Comparison of ENCODE assay signal across 9 mouse cellular contexts in the genomic region with DNA sequence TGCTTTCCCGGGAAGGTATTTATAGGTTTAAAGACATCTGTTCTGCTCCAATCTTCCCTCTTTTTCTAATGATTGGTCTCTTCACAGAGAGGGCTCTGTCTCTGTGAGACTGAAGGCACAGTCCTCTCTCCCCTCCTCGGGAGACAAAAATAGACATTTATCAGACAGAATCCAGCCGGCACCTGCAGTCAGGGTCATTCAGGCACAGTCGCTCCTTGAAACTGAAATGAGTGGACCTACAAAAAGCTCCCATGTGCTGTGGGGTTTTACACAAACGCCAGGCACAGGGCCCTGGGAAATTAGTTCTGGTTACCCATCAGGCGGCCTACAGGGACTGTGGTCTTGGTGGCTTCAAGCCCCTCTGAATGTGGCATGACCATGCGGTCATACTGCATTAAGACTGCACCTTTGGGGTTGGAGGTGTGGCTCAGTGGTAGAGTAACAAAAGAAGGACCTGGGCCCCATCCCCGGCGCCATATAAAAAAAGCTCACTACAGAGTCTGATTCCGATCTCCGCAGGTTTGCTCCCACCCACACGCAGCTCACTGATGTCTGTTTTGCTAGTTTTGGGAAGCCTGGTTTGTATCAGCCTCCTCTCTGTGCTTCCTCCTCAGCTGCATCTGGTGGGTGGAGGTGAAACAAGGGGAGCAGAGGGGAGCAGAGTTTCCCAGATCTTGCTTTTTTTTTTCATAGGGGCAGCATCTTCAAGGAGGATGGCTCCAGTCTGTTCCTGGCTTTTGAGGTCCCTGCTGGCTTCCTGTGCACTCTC. TPM values are rescaled to one million over a fixed set of nuclear protein-coding genes. Genes with fewer than 3 reads are reported as not detected.
DNase-seq lines count a peak whose midpoint lies in the region; ATAC-seq and TF ChIP-seq lines count a peak whose summit lies in the region.
"Had no signal": no experiment of that assay in that cellular context is flagged by ENCODE, and none has a peak within 500 bp of the region (broad histone marks: within the 10 kb centered on the region; RNA-seq: fewer than 3 reads in every experiment).

No protein-coding gene starts in this region.

- peaks cover 15% of the 10 kb centered on the region; the same call in 1 of the 2 replicates for H3K4me1 ChIP-seq in forebrain, embryonic 11.5 days (replicated peaks; ENCODE audit: control insufficient read depth, insufficient read depth, low read length)
- peaks cover 56% of the 10 kb centered on the region for H3K4me1 ChIP-seq in neural tube, embryonic 13.5 days (replicated peaks)

- H3K27ac ChIP-seq in left cerebral cortex, adult 2 months = peak overlapping the region; percentile 72
- peak overlapping the region; percentile 37; the same call in 1 of the 2 replicates for H3K27ac ChIP-seq in forebrain, embryonic 11.5 days (ENCODE audit: low read depth, low read length)
- no peak overlapping the region; the same call in 1 of the 2 replicates for H3K27ac ChIP-seq in neural tube, embryonic 13.5 days (replicated peaks)

- H3K4me3 ChIP-seq in left cerebral cortex, adult 2 months = no peak overlapping the region
- no peak overlapping the region for H3K4me3 ChIP-seq in forebrain, embryonic 11.5 days (ENCODE audit: low read depth, low read length)
- no peak overlapping the region for H3K4me3 ChIP-seq in neural tube, embryonic 13.5 days

- intact Hi-C loops in left cerebral cortex, adult 2 months (cut with DNase I) = loop anchor here (2.0 kb wide), 2 partner anchors 13 to 121 kb away; partner anchors contain the start of gene Ttyh3
- intact Hi-C loops in left cerebral cortex, postnatal 4 days (cut with DNase I) = no loop called here

- peak; percentile 21 for DNase-seq in CD4-positive, CD25-positive, alpha-beta regulatory T cell, adult 2 months (ENCODE audit: low read depth, low spot score)
- peak; percentile 55 to 56 for DNase-seq in left cerebral cortex, adult 2 months (ENCODE audit: extremely low spot score in 1 of 2, low spot score in 2 of 2)
- no peak for DNase-seq in left cerebral cortex, postnatal 4 days
- DNase-seq in forebrain, embryonic 11.5 days (ENCODE audit: low spot score) = no peak
- DNase-seq in lung, postnatal 36 days = no peak
- no peak for DNase-seq in cerebellum, postnatal 14 days
- DNase-seq: cerebellum, adult 8-10 months had no signal

- ATAC-seq in CD4-positive, CD25-positive, alpha-beta regulatory T cell, adult 4 months = no peak
- ATAC-seq in forebrain, embryonic 11.5 days (replicated peaks; ENCODE audit: low FRiP score) = no peak
- ATAC-seq in neural tube, embryonic 13.5 days (ENCODE audit: low read depth) = no peak

- no peak for TF ChIP-seq CTCF in left cerebral cortex, adult 2 months (IDR thresholded peaks at IDR 0.05)

- 71% methylated on average over 12 of the region's 12 CpGs for WGBS in forebrain, embryonic 11.5 days
- 53% methylated on average over 12 of the region's 12 CpGs for WGBS in neural tube, embryonic 13.5 days

- no peak overlapping the region for H3K9ac ChIP-seq in forebrain, embryonic 11.5 days (ENCODE audit: low read length)
- peak overlapping the region; percentile 6; the same call in 1 of the 2 replicates for H3K9ac ChIP-seq in neural tube, embryonic 13.5 days

- H3K4me2 ChIP-seq in forebrain, embryonic 11.5 days (ENCODE audit: low read depth, low read length, severe bottlenecking) = no peak overlapping the region
- H3K4me2 ChIP-seq in neural tube, embryonic 13.5 days = no peak overlapping the region

- H3K9me3 ChIP-seq in forebrain, embryonic 11.5 days (ENCODE audit: control insufficient read depth, low read length) = no peaks in the 10 kb centered on the region
- no peaks in the 10 kb centered on the region for H3K9me3 ChIP-seq in neural tube, embryonic 13.5 days

- no peaks in the 10 kb centered on the region for H3K36me3 ChIP-seq in forebrain, embryonic 11.5 days (ENCODE audit: control insufficient read depth, insufficient read depth, low read length)
- peaks cover 22% of the 10 kb centered on the region for H3K36me3 ChIP-seq in neural tube, embryonic 13.5 days

- no peaks in the 10 kb centered on the region for H3K27me3 ChIP-seq in forebrain, embryonic 11.5 days (ENCODE audit: control insufficient read depth, insufficient read depth, low read length)
- no peaks in the 10 kb centered on the region for H3K27me3 ChIP-seq in neural tube, embryonic 13.5 days

RNA-seq across cellular contexts. Expression of gene Ttyh3, which starts 13.2 kb away (rescaled TPM):
- polyA plus RNA-seq in CD4-positive, CD25-positive, alpha-beta regulatory T cell, adult 4 months (2017; shearing (Covaris generic)) = 1 to 10 TPM; 4.9 to 6.7 TPM
- 100 to 1,000 TPM; 244 to 247 TPM for total RNA-seq in left cerebral cortex, adult 2 months (2021)
- 100 to 1,000 TPM; 382 to 395 TPM for total RNA-seq in left cerebral cortex, postnatal 4 days (2021)
- 83.3 and 91.5 TPM in 2 replicates for polyA plus RNA-seq in forebrain, embryonic 11.5 days (2014; fragmentation: Nextera tagmentation; extraction: Ambion mirVana)
- polyA plus RNA-seq in neural tube, embryonic 13.5 days (2015; fragmentation: Nextera tagmentation; extraction: Ambion mirVana) = 68.5 and 72.3 TPM in 2 replicates

RNA-seq across cellular contexts. Expression of gene Iqce, which starts 40.1 kb away (rescaled TPM):
- polyA plus RNA-seq in CD4-positive, CD25-positive, alpha-beta regulatory T cell, adult 4 months (2017; shearing (Covaris generic)) = 10 to 100 TPM; 22.2 to 34.3 TPM
- total RNA-seq in left cerebral cortex, adult 2 months (2021) = 10 to 100 TPM; 56.2 to 65.9 TPM
- total RNA-seq in left cerebral cortex, postnatal 4 days (2021) = 10 to 100 TPM; 70.1 to 75.6 TPM
- polyA plus RNA-seq in forebrain, embryonic 11.5 days (2014; fragmentation: Nextera tagmentation; extraction: Ambion mirVana) = 28.6 and 31.0 TPM in 2 replicates
- 22.9 and 24.1 TPM in 2 replicates for polyA plus RNA-seq in neural tube, embryonic 13.5 days (2015; fragmentation: Nextera tagmentation; extraction: Ambion mirVana)

RNA-seq across cellular contexts. Expression of gene Brat1, which starts 42.8 kb away (rescaled TPM):
- 10 to 100 TPM; 15.4 to 33.1 TPM for polyA plus RNA-seq in CD4-positive, CD25-positive, alpha-beta regulatory T cell, adult 4 months (2017; shearing (Covaris generic))
- total RNA-seq in left cerebral cortex, adult 2 months (2021) = 10 to 100 TPM; 19.8 to 21.3 TPM
- total RNA-seq in left cerebral cortex, postnatal 4 days (2021) = 10 to 100 TPM; 28.8 to 29.4 TPM
- 17.0 and 17.1 TPM in 2 replicates for polyA plus RNA-seq in forebrain, embryonic 11.5 days (2014; fragmentation: Nextera tagmentation; extraction: Ambion mirVana)
- 23.5 and 25.8 TPM in 2 replicates for polyA plus RNA-seq in neural tube, embryonic 13.5 days (2015; fragmentation: Nextera tagmentation; extraction: Ambion mirVana)

RNA-seq across cellular contexts. Expression of gene Lfng, which starts 54.9 kb away (rescaled TPM):
- polyA plus RNA-seq in CD4-positive, CD25-positive, alpha-beta regulatory T cell, adult 4 months (2017; shearing (Covaris generic)) = 10 to 100 TPM; 24.2 to 26.2 TPM
- total RNA-seq in left cerebral cortex, adult 2 months (2021) = 10 to 100 TPM; 25.9 to 26.2 TPM
- total RNA-seq in left cerebral cortex, postnatal 4 days (2021) = 10 to 100 TPM; 19.7 to 20.7 TPM
- polyA plus RNA-seq in forebrain, embryonic 11.5 days (2014; fragmentation: Nextera tagmentation; extraction: Ambion mirVana) = 41.8 and 45.4 TPM in 2 replicates
- polyA plus RNA-seq in neural tube, embryonic 13.5 days (2015; fragmentation: Nextera tagmentation; extraction: Ambion mirVana) = 17.6 and 20.6 TPM in 2 replicates

Comparison
In these comparisons a context has a peak if more than half of its experiments do, and no peak if none do; other contexts are left out.
1. DNase-seq: peak in CD4-positive, CD25-positive, alpha-beta regulatory T cell, adult 2 months (single experiment) and left cerebral cortex, adult 2 months (2 of 2); none in left cerebral cortex, postnatal 4 days (single experiment), forebrain, embryonic 11.5 days (single experiment), lung, postnatal 36 days (single experiment) and cerebellum, postnatal 14 days (0 of 2).